Mouse (Mus musculus) embryonic facial prominence, embryonic 14.5 days (tissue): ENCODE measurements at regions not wholly inside any gene's neighbourhood (a gene's known extent, or its start where the extent isn't known, plus 50 kb on each side); places are given as distances from the start of the nearest gene placed in this dataset.

Source experiments
- ATAC-seq: fragments of 200-750 bp; cut with Nextera tagmentation; 2 replicates; pipeline ENCODE4 v1.8.0; 2017; ENCODE audit warnings: low read depth, moderate number of reproducible peaks, moderate TSS enrichment
- DNase-seq: peaks from one replicate; pipeline ENCODE4 v3.0.0-alpha.2; 2015; ENCODE audit warnings: low spot score
- H3K27ac ChIP-seq: fragments of 300-500 bp; sonication (generic); replicated peaks from 2 replicates; pipeline ENCODE4 v1.5.1; 2014; ENCODE audit warnings: low read depth, mild to moderate bottlenecking, low read length, moderate library complexity
- H3K27me3 ChIP-seq: fragments of 300-500 bp; sonication (generic); replicated peaks from 2 replicates; pipeline ENCODE4 v1.6.1; 2014; ENCODE audit warnings: low read length; ENCODE audit not compliant: control insufficient read depth, insufficient read depth
- H3K36me3 ChIP-seq: fragments of 300-500 bp; sonication (generic); 2 replicates; pipeline ENCODE4 v1.6.1; 2014; ENCODE audit warnings: low read length, mixed read lengths; ENCODE audit not compliant: control insufficient read depth, insufficient read depth
- H3K4me1 ChIP-seq: fragments of 300-500 bp; sonication (generic); 2 replicates; pipeline ENCODE4 v1.6.1; 2014; ENCODE audit warnings: antibody characterized with exemption, low read length; ENCODE audit not compliant: control insufficient read depth, insufficient read depth
- H3K4me2 ChIP-seq: fragments of 300-500 bp; sonication (generic); 2 replicates; pipeline ENCODE4 v1.6.1; 2014; ENCODE audit warnings: low read depth, mild to moderate bottlenecking, low read length, moderate library complexity, mixed read lengths
- H3K4me3 ChIP-seq: fragments of 300-500 bp; sonication (generic); 2 replicates; pipeline ENCODE4 v1.5.1; 2014; ENCODE audit warnings: low read depth, mild to moderate bottlenecking, low read length
- H3K9ac ChIP-seq: fragments of 300-500 bp; sonication (generic); 2 replicates; pipeline ENCODE4 v1.6.1; 2014; ENCODE audit warnings: low read depth, mild to moderate bottlenecking, low read length, moderate library complexity, mixed read lengths
- H3K9me3 ChIP-seq: fragments of 300-500 bp; sonication (generic); 2 replicates; pipeline ENCODE4 v1.6.1; 2016; ENCODE audit warnings: low read length; ENCODE audit not compliant: control insufficient read depth
- WGBS: fragments of 180-500 bp; shearing (Covaris S2); extraction: QIAGEN DNeasy Blood & Tissue Kit; methylation state at CpG from one replicate; pipeline ENCODE4 v1.1.7; 2014; 5-methylcytosine and 5-hydroxymethylcytosine counted together

DNA sequence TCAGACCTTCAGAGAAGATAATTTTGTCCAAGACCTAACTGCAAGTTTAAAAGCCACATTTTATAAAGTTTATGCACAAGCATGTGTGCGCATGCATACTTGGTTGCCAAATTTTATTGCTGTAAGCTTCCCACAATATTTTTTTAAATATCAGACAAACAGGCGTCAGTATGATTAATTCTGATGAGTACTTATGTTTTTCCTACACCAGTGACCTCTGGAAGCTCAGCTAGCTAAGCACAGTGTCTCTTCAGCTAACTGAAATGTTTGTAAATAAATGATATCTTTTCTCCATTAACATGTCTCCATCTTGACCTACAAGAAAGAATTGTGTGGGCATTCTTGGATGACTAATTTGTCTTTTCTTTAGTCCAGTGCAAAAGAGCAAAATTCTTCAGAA is 168.6 kb upstream of the Ahr start:
- Histone ChIP-seq H3K36me3 (no peaks in the 10 kb centered on the region), H3K9ac (no peak overlapping the region), H3K9me3 (no peaks in the 10 kb centered on the region), H3K4me1 (no peaks in the 10 kb centered on the region), H3K27ac (no peak overlapping the region), H3K27me3 (no peaks in the 10 kb centered on the region), H3K4me3 (no peak overlapping the region), H3K4me2 (no peak overlapping the region)
- ATAC-seq (no peak), DNase-seq (no peak)
- WGBS: 81% methylated on average over 2 of the region's 2 CpGs

DNA sequence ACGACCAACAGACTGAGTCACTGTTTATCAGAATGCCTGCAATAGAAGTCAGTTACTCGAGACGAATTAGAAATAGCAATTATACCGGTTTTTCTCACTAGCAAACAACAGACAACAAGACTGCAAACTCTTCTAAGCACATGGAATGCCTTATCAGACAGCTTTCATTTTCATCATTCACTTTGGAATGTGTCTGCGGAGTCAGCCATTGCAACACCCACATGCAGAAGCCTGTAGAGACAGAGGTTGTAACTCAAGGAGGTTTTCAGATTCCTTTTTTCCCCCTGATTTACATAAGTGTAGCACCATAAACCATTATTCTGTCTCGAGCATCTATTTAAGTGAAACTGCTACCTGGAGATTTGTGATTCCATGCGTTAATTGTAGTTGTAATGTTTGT is 167.8 kb upstream of the Ahr start:
- no peaks in the 10 kb centered on the region for H3K4me1 ChIP-seq
- no peak overlapping the region for H3K27ac ChIP-seq
- H3K36me3 ChIP-seq: no peaks in the 10 kb centered on the region
- H3K9ac ChIP-seq: no peak overlapping the region
- H3K9me3 ChIP-seq: no peaks in the 10 kb centered on the region
- WGBS: 67% methylated on average over 7 of the region's 7 CpGs
- no peaks in the 10 kb centered on the region for H3K27me3 ChIP-seq
- ATAC-seq (no peak), DNase-seq (no peak)
- H3K4me2 ChIP-seq: no peak overlapping the region
- no peak overlapping the region for H3K4me3 ChIP-seq

DNA sequence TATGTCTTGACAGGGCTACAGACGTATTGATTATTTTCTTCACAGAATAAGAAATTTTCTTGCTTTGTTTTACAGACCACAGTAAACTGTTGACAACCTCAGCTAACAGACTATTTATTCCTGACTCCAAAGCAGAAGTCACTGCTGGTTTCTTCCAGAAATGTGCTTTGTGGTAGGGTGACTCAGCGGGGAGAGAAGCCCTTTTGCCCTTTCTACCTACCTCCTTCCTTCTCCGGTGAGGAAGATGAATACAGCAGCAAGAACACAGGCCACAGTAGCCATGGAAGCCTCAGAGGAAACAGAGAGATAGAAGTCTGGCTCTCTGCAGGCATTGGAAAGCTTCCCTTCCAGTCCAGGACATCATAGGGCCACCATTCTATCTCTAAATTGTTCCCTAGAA is 159.4 kb upstream of the Ahr start:
- Histone ChIP-seq H3K4me2 (no peak overlapping the region), H3K4me3 (no peak overlapping the region), H3K9ac (no peak overlapping the region), H3K4me1 (no peaks in the 10 kb centered on the region), H3K9me3 (no peaks in the 10 kb centered on the region), H3K27me3 (no peaks in the 10 kb centered on the region), H3K27ac (no peak overlapping the region), H3K36me3 (no peaks in the 10 kb centered on the region)
- 85% methylated on average over 3 of the region's 3 CpGs for WGBS
- ATAC-seq: no peak
- DNase-seq: no peak

DNA sequence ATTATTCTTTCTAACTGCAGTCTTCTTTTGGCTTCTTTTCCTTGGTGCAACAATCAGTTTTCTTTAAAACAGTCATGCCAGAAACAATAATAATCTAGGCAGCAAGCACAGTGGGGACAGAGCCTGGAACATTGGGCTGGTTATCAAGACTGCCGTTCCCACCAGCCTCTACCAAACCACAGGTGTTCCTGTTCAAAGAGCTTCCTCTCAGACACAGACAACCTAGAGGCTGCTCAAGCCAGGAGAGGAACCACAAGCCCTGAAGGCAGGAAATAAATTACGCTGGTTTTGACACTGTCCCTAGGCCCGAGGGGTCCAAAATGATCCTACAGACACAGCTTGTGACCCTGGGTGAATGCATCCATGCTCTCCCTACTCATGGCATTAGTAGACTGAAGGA is 156.1 kb upstream of the Ahr start:
- DNase-seq (no peak), ATAC-seq (no peak)
- H3K9me3 ChIP-seq: no peaks in the 10 kb centered on the region
- 65% methylated on average over 3 of the region's 3 CpGs for WGBS
- no peaks in the 10 kb centered on the region for H3K27me3 ChIP-seq
- H3K4me2 ChIP-seq: no peak overlapping the region
- no peak overlapping the region for H3K4me3 ChIP-seq
- H3K4me1 ChIP-seq: no peaks in the 10 kb centered on the region
- H3K27ac ChIP-seq: no peak overlapping the region
- H3K36me3 ChIP-seq: no peaks in the 10 kb centered on the region
- H3K9ac ChIP-seq: no peak overlapping the region

DNA sequence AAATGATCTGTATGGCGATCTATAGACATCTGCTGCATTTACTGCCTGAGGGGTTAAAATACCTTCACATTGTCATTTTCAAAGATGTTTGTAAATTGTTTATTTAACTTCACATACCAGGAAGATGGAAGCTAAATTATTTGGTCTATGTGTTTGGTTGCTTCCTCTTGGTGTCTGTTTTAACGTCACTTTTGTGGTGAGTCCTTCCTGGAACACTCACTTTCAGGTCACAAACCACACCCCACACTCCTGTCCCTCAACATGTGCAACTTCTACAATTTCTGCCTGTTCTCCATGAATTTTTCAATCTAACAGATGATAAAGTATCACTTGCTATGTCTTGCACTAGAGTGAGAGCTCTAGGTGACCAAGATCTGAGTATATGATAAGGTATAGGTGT is 151.4 kb upstream of the Ahr start:
- WGBS: 82% methylated on average over 2 of the region's 2 CpGs
- H3K4me3 ChIP-seq: no peak overlapping the region

DNA sequence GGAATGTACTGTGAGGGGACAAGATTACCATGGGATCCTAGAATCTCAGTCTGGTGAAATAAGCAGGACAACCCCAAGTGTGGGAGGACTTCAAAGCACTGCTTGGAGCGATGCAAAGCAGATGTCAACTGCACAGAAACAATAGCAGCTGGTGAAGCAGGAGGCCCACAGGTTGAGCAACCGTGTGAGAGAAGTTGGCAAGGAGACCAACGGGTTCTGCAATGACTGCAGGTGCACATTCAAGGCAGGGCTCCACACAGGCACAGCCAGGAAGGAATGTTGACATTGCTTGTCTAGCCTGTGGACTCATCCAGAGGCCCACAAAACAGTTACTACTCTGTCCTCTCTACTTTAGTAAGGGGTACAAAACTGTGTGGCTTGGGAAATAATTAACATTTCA is 150.4 kb upstream of the Ahr start:
- WGBS: 48% methylated on average over 3 of the region's 3 CpGs
- ATAC-seq: peak; percentile 50; the same call in 1 of the 2 replicates
- no peak overlapping the region for H3K4me3 ChIP-seq
- no peak overlapping the region for H3K4me2 ChIP-seq
- DNase-seq: peak; percentile 61
- H3K4me1 ChIP-seq: peaks cover under 1% of the 10 kb centered on the region; the same call in 1 of the 2 replicates
- H3K9me3 ChIP-seq: no peaks in the 10 kb centered on the region
- no peaks in the 10 kb centered on the region for H3K27me3 ChIP-seq
- H3K9ac ChIP-seq: no peak overlapping the region
- H3K27ac ChIP-seq: no peak overlapping the region
- no peaks in the 10 kb centered on the region for H3K36me3 ChIP-seq

More for the DNA sequence above, 151.4 kb upstream of the Ahr start:
- H3K4me2 ChIP-seq: no peak overlapping the region
- no peaks in the 10 kb centered on the region for H3K36me3 ChIP-seq
- no peak overlapping the region for H3K27ac ChIP-seq
- ATAC-seq (no peak), DNase-seq (no peak)
- no peaks in the 10 kb centered on the region for H3K27me3 ChIP-seq
- no peak overlapping the region for H3K9ac ChIP-seq
- H3K9me3 ChIP-seq: no peaks in the 10 kb centered on the region
- H3K4me1 ChIP-seq: no peaks in the 10 kb centered on the region

DNA sequence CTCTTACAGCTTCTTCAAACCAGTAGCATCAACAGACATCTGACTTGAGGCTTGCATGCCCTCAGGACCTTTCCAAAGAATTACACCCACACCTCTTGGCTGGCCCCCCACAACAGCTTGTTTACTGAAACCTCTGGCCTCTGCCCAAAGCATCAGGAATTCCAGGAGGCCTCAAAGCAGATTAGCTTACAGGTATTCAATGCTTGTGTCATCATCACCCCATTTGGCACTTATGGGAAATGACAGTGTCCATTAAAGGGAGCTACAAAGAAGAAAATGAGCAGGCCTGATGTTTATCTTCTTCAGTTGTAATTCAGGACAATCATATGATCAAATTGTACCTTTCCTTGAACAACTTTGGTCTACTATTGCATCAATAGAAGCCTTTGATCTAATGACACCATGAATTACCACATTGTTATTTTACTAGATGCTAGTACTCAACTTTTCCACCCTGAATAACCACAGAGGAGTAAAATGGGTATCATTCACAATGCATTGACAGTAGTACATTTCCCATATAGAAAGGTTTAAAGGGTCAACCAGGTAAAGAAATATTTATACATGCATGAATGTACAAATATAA is 147.1 kb upstream of the Ahr start:
- H3K27ac ChIP-seq: no peak overlapping the region
- DNase-seq: peak; percentile 6
- H3K27me3 ChIP-seq: no peaks in the 10 kb centered on the region
- no peaks in the 10 kb centered on the region for H3K9me3 ChIP-seq
- H3K36me3 ChIP-seq: no peaks in the 10 kb centered on the region
- H3K9ac ChIP-seq: no peak overlapping the region
- no peak overlapping the region for H3K4me3 ChIP-seq
- ATAC-seq: no peak
- peaks cover 3% of the 10 kb centered on the region; the same call in 1 of the 2 replicates for H3K4me1 ChIP-seq
- no peak overlapping the region for H3K4me2 ChIP-seq

DNA sequence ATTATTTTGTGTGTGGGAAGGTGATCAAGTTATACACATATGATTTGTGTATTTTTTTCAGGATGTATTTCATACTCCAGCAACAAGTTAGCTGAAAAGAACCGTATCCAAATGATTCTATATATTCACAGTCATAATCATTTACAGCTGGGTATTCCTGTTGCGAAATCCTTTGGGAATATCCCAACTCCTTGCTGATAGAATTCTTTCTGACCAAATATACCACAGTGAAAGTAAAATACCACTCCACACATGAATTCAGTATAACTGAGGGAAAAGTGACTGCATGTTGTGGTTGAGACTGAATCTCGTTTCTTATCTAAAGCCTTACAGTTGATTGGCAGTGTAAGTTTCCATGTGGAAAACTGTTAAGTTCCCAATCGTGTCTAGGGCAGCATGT is 145.1 kb upstream of the Ahr start:
- Histone ChIP-seq H3K27ac (no peak overlapping the region), H3K9me3 (no peaks in the 10 kb centered on the region), H3K4me3 (no peak overlapping the region), H3K4me2 (no peak overlapping the region), H3K4me1 (peaks cover 3% of the 10 kb centered on the region; the same call in 1 of the 2 replicates), H3K9ac (no peak overlapping the region), H3K27me3 (no peaks in the 10 kb centered on the region), H3K36me3 (no peaks in the 10 kb centered on the region)
- WGBS: 42% methylated on average over 4 of the region's 4 CpGs
- ATAC-seq (peak; percentile 18; the same call in 1 of the 2 replicates), DNase-seq (peak; percentile 76)

DNA sequence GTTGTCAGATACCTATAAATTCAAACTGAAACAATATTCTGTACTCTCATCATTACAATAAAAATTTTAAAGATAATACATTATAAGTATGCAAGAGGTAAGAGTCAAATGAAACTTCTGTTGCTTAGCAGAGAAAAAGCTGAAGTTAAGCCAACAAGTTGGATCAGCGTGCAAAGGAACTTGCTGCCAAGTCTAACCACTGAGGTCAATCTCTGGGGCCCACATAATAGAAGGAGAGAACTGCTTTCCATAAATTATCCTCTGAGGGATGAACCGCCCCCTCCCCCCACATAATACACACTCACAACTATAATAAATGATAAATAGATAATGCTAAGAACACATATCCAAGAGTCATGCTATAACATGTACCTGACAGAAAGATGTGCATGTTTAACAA is 144.2 kb upstream of the Ahr start:
- no peak overlapping the region for H3K4me3 ChIP-seq
- ATAC-seq: no peak
- H3K27me3 ChIP-seq: no peaks in the 10 kb centered on the region
- DNase-seq: peak; percentile 75
- WGBS: 59% methylated on average over 2 of the region's 2 CpGs
- H3K36me3 ChIP-seq: no peaks in the 10 kb centered on the region
- H3K9me3 ChIP-seq: no peaks in the 10 kb centered on the region
- H3K9ac ChIP-seq: no peak overlapping the region
- peaks cover 3% of the 10 kb centered on the region; the same call in 1 of the 2 replicates for H3K4me1 ChIP-seq
- H3K4me2 ChIP-seq: no peak overlapping the region
- no peak overlapping the region for H3K27ac ChIP-seq
